10 mouse cellular contexts compared by ENCODE assay signal in genomic region chr3:49908426-49909341, GRCm38 (mm10).
A peak's percentile ranks its signal among the peaks of the same experiment; 100 is the strongest.
DNase-seq lines count a peak whose midpoint lies in the region; ATAC-seq lines count a peak whose summit lies in the region.
"Had no signal": no experiment of that assay in that cellular context is flagged by ENCODE, and none has a peak within 500 bp of the region (broad histone marks: within the 10 kb centered on the region; RNA-seq: fewer than 3 reads in every experiment).

No protein-coding gene starts in this region.

- no peaks in the 10 kb centered on the region for H3K4me1 ChIP-seq in forebrain, embryonic 15.5 days

- no peaks in the 10 kb centered on the region for H3K27me3 ChIP-seq in forebrain, embryonic 15.5 days
- H3K27me3 ChIP-seq: midbrain, embryonic 12.5 days had no signal

- 52% methylated on average over 12 of the region's 12 CpGs for WGBS in forebrain, embryonic 15.5 days

- no peak for ATAC-seq in megakaryocyte progenitor cell, adult 5-6 weeks (replicated peaks; ENCODE audit: poor library complexity)
- no peak for ATAC-seq in forebrain, embryonic 15.5 days (replicated peaks)

- DNase-seq in heart, adult 9 months (ENCODE audit: low spot score in 2 of 2) = peak; percentile 5 to 29
- DNase-seq in heart, postnatal 25 days (ENCODE audit: low spot score) = no peak
- DNase-seq in embryo, embryonic 9.5 days (ENCODE audit: extremely low spot score) = peak; percentile 61
- DNase-seq in kidney, adult 18-20 months = peak; percentile 12
- DNase-seq in mesoderm, embryonic 11.5 days (ENCODE audit: low read depth, low spot score) = peak; percentile 88
- DNase-seq in layer of hippocampus, postnatal 36 days = no peak
- DNase-seq: thymus, adult 18-20 months had no signal

- no peaks in the 10 kb centered on the region for H3K36me3 ChIP-seq in forebrain, embryonic 15.5 days
- H3K36me3 ChIP-seq: midbrain, embryonic 12.5 days had no signal

- no peak overlapping the region for H3K4me2 ChIP-seq in forebrain, embryonic 15.5 days (replicated peaks)
- H3K4me2 ChIP-seq: midbrain, embryonic 12.5 days had no signal

- no peak overlapping the region for H3K9ac ChIP-seq in forebrain, embryonic 15.5 days (replicated peaks)
- H3K9ac ChIP-seq: midbrain, embryonic 12.5 days had no signal

- no peak overlapping the region for H3K4me3 ChIP-seq in forebrain, embryonic 15.5 days
- H3K4me3 ChIP-seq: midbrain, embryonic 12.5 days had no signal

- intact Hi-C loops in heart, postnatal 25 days (cut with DNase I) = no loop called here

- no peak overlapping the region for H3K27ac ChIP-seq in forebrain, embryonic 15.5 days (replicated peaks)
- H3K27ac ChIP-seq: midbrain, embryonic 12.5 days had no signal

- H3K9me3 ChIP-seq in forebrain, embryonic 15.5 days = no peaks in the 10 kb centered on the region
- H3K9me3 ChIP-seq: midbrain, embryonic 12.5 days had no signal

Comparison
In these comparisons a context has a peak if more than half of its experiments do, and no peak if none do; other contexts are left out.
1. DNase-seq: peak in heart, adult 9 months (2 of 2), embryo, embryonic 9.5 days (single experiment), kidney, adult 18-20 months (single experiment) and mesoderm, embryonic 11.5 days (single experiment); none in heart, postnatal 25 days (single experiment) and layer of hippocampus, postnatal 36 days (0 of 2).